Mouse (Mus musculus): ENCODE results near the gene Dnajc30. TPM values are rescaled to one million over a fixed set of nuclear protein-coding genes. Genes with fewer than 3 reads are reported as not detected.

Dnajc30 gene
- polyA plus RNA-seq (2015; fragmentation: Nextera tagmentation; extraction: Ambion mirVana) = 32.9 and 36.3 TPM in 2 replicates

GRCm38 (mm10) chr5:135063629-135064381, at the start of gene Dnajc30:
Gene Dnajc30 (plus strand): TSS chr5:135064202.
- no peaks in the 10 kb centered on the region for H3K9me3 ChIP-seq (replicated peaks)
- H3K9ac ChIP-seq = peak within 1 kb of the TSS; percentile 85
- peak within 1 kb of the TSS; percentile 97 for H3K4me3 ChIP-seq (replicated peaks)
- peak within 1 kb of the TSS; percentile 87 for H3K4me2 ChIP-seq (replicated peaks)
- no peaks in the 10 kb centered on the region for H3K27me3 ChIP-seq
- H3K27ac ChIP-seq (replicated peaks) = peak within 1 kb of the TSS; percentile 66; the same call in 1 of the 2 replicates
- peaks cover 20% of the 10 kb centered on the region for H3K4me1 ChIP-seq
- WGBS = under 1% methylated on average over 52 of the region's 52 CpGs
- peaks cover 50% of the 10 kb centered on the region for H3K36me3 ChIP-seq
- ATAC-seq (ENCODE audit: insufficient number of reproducible peaks, low FRiP score, low TSS enrichment, low read depth) = peak; percentile 95

DNA sequence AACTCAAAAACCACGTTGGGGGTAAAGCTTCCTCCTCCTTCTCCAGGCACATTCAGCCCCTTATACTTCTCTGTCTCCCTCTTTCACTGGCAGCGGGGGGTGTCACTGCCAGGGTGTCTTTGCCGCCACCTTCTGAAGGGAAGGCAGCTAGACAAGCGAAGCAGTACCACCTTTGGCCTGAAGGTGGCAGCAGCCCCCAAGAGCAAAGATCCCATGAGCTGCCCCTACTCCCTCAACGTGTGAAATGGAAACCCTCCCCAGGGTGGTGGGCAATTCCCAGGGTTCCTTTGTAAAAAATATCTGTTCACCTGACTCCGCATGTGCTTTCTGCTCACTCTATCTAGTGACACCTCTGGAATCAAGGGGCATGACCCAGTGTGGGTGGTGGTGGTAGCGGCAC, 48.5 kb upstream of the Dnajc30 start:
- no peak overlapping the region for H3K4me3 ChIP-seq (replicated peaks)
- H3K27me3 ChIP-seq = no peaks in the 10 kb centered on the region
- no peak overlapping the region for H3K9ac ChIP-seq
- no peak for ATAC-seq (ENCODE audit: insufficient number of reproducible peaks, low FRiP score, low TSS enrichment, low read depth)
- peaks cover 32% of the 10 kb centered on the region for H3K4me1 ChIP-seq
- no peaks in the 10 kb centered on the region for H3K9me3 ChIP-seq (replicated peaks)
- 14% methylated on average over 7 of the region's 7 CpGs for WGBS
- H3K27ac ChIP-seq (replicated peaks) = no peak overlapping the region
- H3K36me3 ChIP-seq = no peaks in the 10 kb centered on the region
- no peak overlapping the region for H3K4me2 ChIP-seq (replicated peaks)

GRCm38 (mm10) chr5:135016224-135016759, 47.7 kb upstream of the Dnajc30 start:
- H3K4me1 ChIP-seq = peaks cover 24% of the 10 kb centered on the region
- no peaks in the 10 kb centered on the region for H3K9me3 ChIP-seq (replicated peaks)
- H3K36me3 ChIP-seq = no peaks in the 10 kb centered on the region
- 56% methylated on average over 4 of the region's 4 CpGs for WGBS
- H3K9ac ChIP-seq = no peak overlapping the region
- H3K4me2 ChIP-seq (replicated peaks) = no peak overlapping the region
- no peak overlapping the region for H3K4me3 ChIP-seq (replicated peaks)
- no peak for ATAC-seq (ENCODE audit: insufficient number of reproducible peaks, low FRiP score, low TSS enrichment, low read depth)
- no peaks in the 10 kb centered on the region for H3K27me3 ChIP-seq
- no peak overlapping the region for H3K27ac ChIP-seq (replicated peaks)

- H3K36me3 ChIP-seq = no peaks in the 10 kb centered on the region
- 56% methylated on average over 6 of the region's 6 CpGs for WGBS
- no peak for ATAC-seq (ENCODE audit: insufficient number of reproducible peaks, low FRiP score, low TSS enrichment, low read depth)
- H3K4me2 ChIP-seq (replicated peaks) = no peak overlapping the region
- no peaks in the 10 kb centered on the region for H3K9me3 ChIP-seq (replicated peaks)
- H3K4me3 ChIP-seq (replicated peaks) = no peak overlapping the region
- no peak overlapping the region for H3K9ac ChIP-seq
- H3K27me3 ChIP-seq = no peaks in the 10 kb centered on the region
- H3K27ac ChIP-seq (replicated peaks) = no peak overlapping the region
- H3K4me1 ChIP-seq = peaks cover 31% of the 10 kb centered on the region
Observed at GRCm38 (mm10) chr5:135021814-135022213, 42.2 kb upstream of the Dnajc30 start.

DNA sequence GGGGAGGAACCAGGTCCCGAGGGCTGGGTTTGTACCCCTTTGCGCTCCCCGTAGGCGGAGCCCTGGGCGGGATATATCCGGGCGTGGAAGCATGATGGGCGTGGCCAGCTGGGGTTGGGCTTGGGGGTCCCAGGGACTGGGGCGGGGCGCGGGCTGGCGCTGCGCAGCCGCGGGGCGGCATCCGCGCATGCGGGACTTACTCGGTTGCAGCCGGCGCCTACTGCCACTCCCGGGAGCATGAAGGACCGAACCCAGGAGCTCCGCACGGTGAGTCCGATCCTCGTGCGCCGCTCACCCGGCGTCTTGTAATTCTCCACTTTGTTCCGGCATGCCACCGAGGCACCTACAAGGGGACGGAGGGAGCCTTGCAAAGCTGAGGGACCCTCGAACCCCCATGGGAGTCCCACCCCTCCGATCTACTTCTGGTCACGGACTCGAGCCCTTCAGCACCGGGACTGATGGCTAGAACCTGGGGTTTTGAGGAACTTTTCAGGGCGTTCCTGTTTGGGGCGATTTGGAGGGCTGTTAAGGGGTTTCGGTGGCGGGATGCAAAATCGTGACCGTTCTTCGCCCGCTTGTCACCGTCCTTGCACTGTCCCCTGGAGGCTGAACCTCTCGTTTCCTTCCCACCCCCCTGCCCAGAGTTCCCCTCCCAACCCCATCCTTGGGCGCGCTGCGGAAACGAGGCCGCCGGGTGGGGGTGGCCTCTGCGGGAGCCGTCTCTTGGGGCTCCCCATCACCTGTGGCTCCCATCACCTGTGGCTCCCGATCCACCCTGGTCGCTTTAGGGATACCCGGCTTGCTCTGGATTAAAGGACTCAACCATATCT, 40.4 kb upstream of the Dnajc30 start, which contains the start of gene Stx1a:
Gene Stx1a (plus strand): TSS at position 139 of the 830 bp plus-strand sequence.
- under 1% methylated on average over 61 of the region's 61 CpGs for WGBS
- peak within 1 kb of the TSS; percentile 78 for H3K4me3 ChIP-seq (replicated peaks)
- H3K4me1 ChIP-seq = peaks cover 34% of the 10 kb centered on the region
- H3K36me3 ChIP-seq = no peaks in the 10 kb centered on the region
- peak within 1 kb of the TSS; percentile 92 for H3K4me2 ChIP-seq (replicated peaks)
- H3K27me3 ChIP-seq = no peaks in the 10 kb centered on the region
- peak within 1 kb of the TSS; percentile 58 for H3K27ac ChIP-seq (replicated peaks)
- peak within 1 kb of the TSS; percentile 65 for H3K9ac ChIP-seq
- peak; percentile 94 for ATAC-seq (ENCODE audit: insufficient number of reproducible peaks, low FRiP score, low TSS enrichment, low read depth)
- no peaks in the 10 kb centered on the region for H3K9me3 ChIP-seq (replicated peaks)

GRCm38 (mm10) chr5:135024665-135025224, 39.3 kb upstream of the Dnajc30 start:
- H3K9ac ChIP-seq = no peak overlapping the region
- H3K27me3 ChIP-seq = no peaks in the 10 kb centered on the region
- no peaks in the 10 kb centered on the region for H3K36me3 ChIP-seq
- no peak for ATAC-seq (ENCODE audit: insufficient number of reproducible peaks, low FRiP score, low TSS enrichment, low read depth)
- H3K4me1 ChIP-seq = peaks cover 45% of the 10 kb centered on the region
- WGBS = 43% methylated on average over 11 of the region's 11 CpGs
- H3K27ac ChIP-seq (replicated peaks) = no peak overlapping the region
- peak overlapping the region; percentile 92 for H3K4me2 ChIP-seq (replicated peaks)
- H3K4me3 ChIP-seq (replicated peaks) = peak overlapping the region; percentile 78
- no peaks in the 10 kb centered on the region for H3K9me3 ChIP-seq (replicated peaks)

DNA sequence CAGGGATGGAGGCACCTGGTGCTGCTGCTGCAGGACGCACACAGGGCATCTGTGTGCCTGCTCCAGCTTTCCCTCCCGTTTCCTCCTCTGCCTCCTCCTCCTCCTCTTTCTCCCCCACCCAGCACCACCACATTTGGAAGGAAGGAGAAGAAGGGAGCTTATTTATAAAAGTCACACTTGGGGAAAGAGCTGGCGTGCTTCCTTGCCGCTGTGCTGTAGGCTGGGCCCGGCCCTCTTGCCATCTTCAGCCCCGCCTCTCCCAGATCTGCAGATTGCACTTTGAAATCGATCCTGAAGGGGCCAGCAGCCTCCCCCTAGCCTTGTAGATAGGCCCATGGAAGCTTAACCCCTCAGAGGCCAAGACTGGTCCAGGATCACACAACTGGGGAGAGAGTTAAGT, 38.1 kb upstream of the Dnajc30 start:
- 0 out of 2 replicates have a peak overlapping the region, but pooled peaks have one; percentile 28 for H3K27ac ChIP-seq (replicated peaks)
- WGBS = 8% methylated on average over 7 of the region's 7 CpGs
- H3K4me1 ChIP-seq = peaks cover 45% of the 10 kb centered on the region
- H3K9ac ChIP-seq = no peak overlapping the region
- H3K36me3 ChIP-seq = no peaks in the 10 kb centered on the region
- peak overlapping the region; percentile 92 for H3K4me2 ChIP-seq (replicated peaks)
- no peaks in the 10 kb centered on the region for H3K27me3 ChIP-seq
- no peak for ATAC-seq (ENCODE audit: insufficient number of reproducible peaks, low FRiP score, low TSS enrichment, low read depth)
- no peak overlapping the region for H3K4me3 ChIP-seq (replicated peaks)
- H3K9me3 ChIP-seq (replicated peaks) = no peaks in the 10 kb centered on the region

- WGBS = 50% methylated on average over 18 of the region's 18 CpGs
- Histone ChIP-seq H3K27me3 (no peaks in the 10 kb centered on the region), H3K36me3 (no peaks in the 10 kb centered on the region), H3K4me1 (peaks cover 34% of the 10 kb centered on the region), H3K9me3 (replicated peaks) (no peaks in the 10 kb centered on the region), H3K9ac (no peak overlapping the region), H3K27ac (replicated peaks) (0 out of 2 replicates have a peak overlapping the region, but pooled peaks have one; percentile 17), H3K4me3 (replicated peaks) (no peak overlapping the region), H3K4me2 (replicated peaks) (no peak overlapping the region; the same call in 1 of the 2 replicates)
- no peak for ATAC-seq (ENCODE audit: insufficient number of reproducible peaks, low FRiP score, low TSS enrichment, low read depth)
Observed at GRCm38 (mm10) chr5:135029007-135029854, 34.8 kb upstream of the Dnajc30 start.

DNA sequence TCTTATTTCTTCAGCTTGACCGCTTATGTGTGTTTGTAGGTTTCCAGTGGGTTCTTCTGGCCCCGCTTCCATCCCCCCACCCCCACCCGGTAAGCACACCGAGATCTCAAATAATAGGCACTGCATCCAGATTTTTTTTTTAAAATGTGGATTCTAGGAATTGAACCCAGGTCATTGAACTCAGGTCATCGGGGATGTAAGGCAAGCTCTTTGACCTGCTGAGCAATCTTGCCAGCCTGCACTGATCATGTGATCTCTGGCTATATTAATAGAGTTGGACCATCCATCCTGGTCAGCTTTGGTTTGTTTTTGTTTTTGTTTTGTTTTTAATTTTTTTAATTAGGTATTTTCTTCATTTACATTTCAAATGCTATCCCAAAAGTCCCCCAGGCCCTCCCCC, 31.4 kb upstream of the Dnajc30 start:
- H3K27ac ChIP-seq (replicated peaks) = no peak overlapping the region
- 85% methylated on average over 5 of the region's 5 CpGs for WGBS
- no peak overlapping the region for H3K4me3 ChIP-seq (replicated peaks)
- peaks cover 13% of the 10 kb centered on the region for H3K4me1 ChIP-seq
- ATAC-seq (ENCODE audit: insufficient number of reproducible peaks, low FRiP score, low TSS enrichment, low read depth) = no peak
- peaks cover 7% of the 10 kb centered on the region; the same call in 1 of the 2 replicates for H3K36me3 ChIP-seq
- no peak overlapping the region for H3K4me2 ChIP-seq (replicated peaks)
- H3K9ac ChIP-seq = no peak overlapping the region
- no peaks in the 10 kb centered on the region for H3K9me3 ChIP-seq (replicated peaks)
- no peaks in the 10 kb centered on the region for H3K27me3 ChIP-seq

DNA sequence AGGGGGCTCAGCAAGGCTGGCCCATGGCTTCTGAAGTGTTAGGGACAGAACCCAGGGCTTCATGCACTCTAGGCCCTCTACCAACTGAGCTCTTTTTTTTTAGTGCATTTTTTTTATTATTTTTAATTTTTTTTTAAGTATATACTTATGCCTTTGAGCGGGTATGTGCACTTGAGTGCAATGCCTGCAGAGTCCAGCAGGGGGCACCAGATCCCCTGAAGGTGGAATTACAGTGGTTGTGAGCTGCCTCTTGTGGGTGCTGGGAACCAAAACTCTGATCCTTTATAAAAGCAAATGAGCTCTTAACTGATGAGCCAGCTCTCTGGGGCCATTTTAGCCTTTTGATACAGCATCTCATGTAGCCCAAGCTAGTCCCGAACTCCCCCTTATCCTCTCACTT, 29.4 kb upstream of the Dnajc30 start:
- no peak overlapping the region for H3K4me3 ChIP-seq (replicated peaks)
- WGBS = 97% methylated on average over 2 of the region's 2 CpGs

More for the DNA sequence above, 29.4 kb upstream of the Dnajc30 start:
- no peak for ATAC-seq (ENCODE audit: insufficient number of reproducible peaks, low FRiP score, low TSS enrichment, low read depth)
- no peak overlapping the region for H3K27ac ChIP-seq (replicated peaks)
- no peaks in the 10 kb centered on the region for H3K27me3 ChIP-seq
- H3K36me3 ChIP-seq = peaks cover 19% of the 10 kb centered on the region; the same call in 1 of the 2 replicates
- peaks cover 2% of the 10 kb centered on the region; the same call in 1 of the 2 replicates for H3K4me1 ChIP-seq
- no peaks in the 10 kb centered on the region for H3K9me3 ChIP-seq (replicated peaks)
- no peak overlapping the region for H3K4me2 ChIP-seq (replicated peaks)
- H3K9ac ChIP-seq = no peak overlapping the region
